Mouse (Mus musculus) hindbrain, postnatal 0 days (tissue): ENCODE results near the gene Fgfr2. TPM values are rescaled to one million over a fixed set of nuclear protein-coding genes. Genes with fewer than 3 reads are reported as not detected.
"Not testable (repeated sequence)": the region's sequence is repeated elsewhere in the genome, so short reads cannot be mapped to it uniquely, and the experiment has no call there.

ENCODE experiments used
- ATAC-seq: fragments of 200-750 bp; cut with Nextera tagmentation; 2 replicates; pipeline ENCODE4 v1.8.0; 2017; ENCODE audit warnings: mild to moderate bottlenecking, moderate TSS enrichment, moderate library complexity
- DNase-seq: peaks from one replicate; pipeline ENCODE4 v3.0.0-alpha.2; 2015; ENCODE audit warnings: low spot score
- H3K27ac ChIP-seq: fragments of 300-500 bp; sonication (generic); 2 replicates; pipeline ENCODE4 v1.5.1; 2014; ENCODE audit warnings: mild to moderate bottlenecking
- H3K27me3 ChIP-seq: fragments of 300-500 bp; sonication (generic); 2 replicates; pipeline ENCODE4 v1.6.1; 2014; ENCODE audit warnings: low read length, mixed read lengths; ENCODE audit not compliant: insufficient read depth
- H3K36me3 ChIP-seq: fragments of 300-500 bp; sonication (generic); 2 replicates; pipeline ENCODE4 v1.6.1; 2014; ENCODE audit warnings: low read length, mixed read lengths; ENCODE audit not compliant: insufficient read depth
- H3K4me1 ChIP-seq: fragments of 300-500 bp; sonication (generic); 2 replicates; pipeline ENCODE4 v1.6.1; 2014; ENCODE audit warnings: antibody characterized with exemption, low read length, mixed read lengths; ENCODE audit not compliant: insufficient read depth
- H3K4me2 ChIP-seq: fragments of 300-500 bp; sonication (generic); 2 replicates; pipeline ENCODE4 v1.6.1; 2014; ENCODE audit warnings: low read depth, mild to moderate bottlenecking, low read length, moderate library complexity, mixed read lengths
- H3K4me3 ChIP-seq: fragments of 300-500 bp; sonication (generic); 2 replicates; pipeline ENCODE4 v1.5.1; 2014; ENCODE audit warnings: low read length
- H3K9ac ChIP-seq: fragments of 300-500 bp; sonication (generic); replicated peaks from 2 replicates; pipeline ENCODE4 v1.6.1; 2014; ENCODE audit warnings: mild to moderate bottlenecking, low read length, moderate library complexity, mixed read lengths
- H3K9me3 ChIP-seq: fragments of 300-500 bp; sonication (generic); 2 replicates; pipeline ENCODE4 v1.6.1; 2016; ENCODE audit warnings: low read length, mixed read lengths
- CTCF ChIP-seq: IDR thresholded peaks from 2 replicates; pipeline ENCODE4 v1.5.1; 2016; ENCODE audit warnings: antibody characterized with exemption, control low read depth, low read depth
- WGBS: fragments of 180-500 bp; shearing (Covaris S2); extraction: QIAGEN DNeasy Blood & Tissue Kit; methylation state at CpG from one replicate; pipeline ENCODE4 v1.1.7; 2014; 5-methylcytosine and 5-hydroxymethylcytosine counted together
- polyA plus RNA-seq: library from polyadenylated mRNA; unstranded; fragments of >200 nt; fragmentation: Nextera tagmentation; extraction: Ambion mirVana; gene quantifications from 2 replicates; pipeline ENCODE4 v1.2.1, GENCODE M21; 2015
- total RNA-seq: library from RNA; depleted of rRNA; stranded (reverse); fragments of >200 nt; gene quantifications from 2 replicates; pipeline ENCODE4 v1.2.3, GENCODE M21; 2014

Fgfr2 gene
- total and polyA plus RNA-seq, 2 experiments from 2014 or later, result 17.3 to 49.0 TPM

GRCm38 (mm10) chr7:131409321-131409987 lies 1713.7 kb downstream of the Fgfr2 start:
- Histone ChIP-seq H3K4me3 (peak overlapping the region; percentile 97), H3K27me3 (no peaks in the 10 kb centered on the region), H3K36me3 (no peaks in the 10 kb centered on the region), H3K4me2 (peak overlapping the region; percentile 88), H3K9me3 (no peaks in the 10 kb centered on the region), H3K9ac (peak overlapping the region; percentile 95), H3K27ac (peak overlapping the region; percentile 86), H3K4me1 (peaks cover 22% of the 10 kb centered on the region)
- DNase-seq (peak; percentile 26), ATAC-seq (no peak; the same call in 1 of the 2 replicates)
- no peak for TF ChIP-seq CTCF
- 5% methylated on average over 16 of the region's 16 CpGs for WGBS

- H3K27ac ChIP-seq, H3K4me1 ChIP-seq, H3K27me3 ChIP-seq, H3K4me2 ChIP-seq, DNase-seq, H3K36me3 ChIP-seq, ATAC-seq, H3K4me3 ChIP-seq, H3K9me3 ChIP-seq, H3K9ac ChIP-seq: not testable (repeated sequence)
- WGBS, result 80% methylated on average over 7 of the region's 7 CpGs
These were observed 1731.4 kb downstream of the Fgfr2 start for GRCm38 (mm10) chr7:131391761-131392160.

- Histone ChIP-seq H3K36me3 (no peaks in the 10 kb centered on the region), H3K9me3 (no peaks in the 10 kb centered on the region), H3K9ac (peak overlapping the region; percentile 82), H3K27ac (no peak overlapping the region), H3K4me1 (peaks cover 7% of the 10 kb centered on the region; the same call in 1 of the 2 replicates), H3K27me3 (no peaks in the 10 kb centered on the region), H3K4me3 (peak overlapping the region; percentile 71), H3K4me2 (peak overlapping the region; percentile 69)
- peak; percentile 44 for TF ChIP-seq CTCF
- peak; percentile 37 for DNase-seq
- WGBS, result 67% methylated on average over 9 of the region's 9 CpGs
- no peak for ATAC-seq
These were observed 1751.1 kb downstream of the Fgfr2 start for GRCm38 (mm10) chr7:131371880-131372651.

- H3K36me3 ChIP-seq, result no peaks in the 10 kb centered on the region
- TF ChIP-seq CTCF, result no peak
- H3K9ac ChIP-seq, result peak overlapping the region; percentile 82
- peak overlapping the region; percentile 69 for H3K4me2 ChIP-seq
- H3K4me1 ChIP-seq, result peaks cover 7% of the 10 kb centered on the region; the same call in 1 of the 2 replicates
- H3K4me3 ChIP-seq, result peak overlapping the region; percentile 71
- H3K27ac ChIP-seq, result peak overlapping the region; percentile 93
- DNase-seq (no peak), ATAC-seq (peak; percentile 41; the same call in 1 of the 2 replicates)
- no peaks in the 10 kb centered on the region for H3K27me3 ChIP-seq
- WGBS, result 6% methylated on average over 9 of the region's 9 CpGs
- H3K9me3 ChIP-seq, result no peaks in the 10 kb centered on the region
These were observed 1751.7 kb downstream of the Fgfr2 start for GRCm38 (mm10) chr7:131371470-131371860.

GRCm38 (mm10) chr7:131370648-131371469 lies 1752.3 kb downstream of the Fgfr2 start, which contains the start of gene Pstk:
Gene Pstk, plus strand, starts transcription at chr7:131371141.
- ATAC-seq (peak; percentile 98), DNase-seq (peak; percentile 93)
- Histone ChIP-seq H3K9me3 (no peaks in the 10 kb centered on the region), H3K4me1 (peaks cover 7% of the 10 kb centered on the region; the same call in 1 of the 2 replicates), H3K27me3 (no peaks in the 10 kb centered on the region), H3K4me2 (peak within 1 kb of the TSS; percentile 69), H3K36me3 (no peaks in the 10 kb centered on the region), H3K9ac (peak within 1 kb of the TSS; percentile 82), H3K4me3 (peak within 1 kb of the TSS; percentile 71), H3K27ac (peak within 1 kb of the TSS; percentile 93)
- 5% methylated on average over 47 of the region's 47 CpGs for WGBS
- TF ChIP-seq CTCF, result peak; percentile 91

GRCm38 (mm10) chr7:131364131-131364530 lies 1759.0 kb downstream of the Fgfr2 start:
- no peak for ATAC-seq
- Histone ChIP-seq H3K9me3 (no peaks in the 10 kb centered on the region), H3K27ac (no peak overlapping the region), H3K4me1 (peaks cover 9% of the 10 kb centered on the region), H3K36me3 (no peaks in the 10 kb centered on the region), H3K27me3 (no peaks in the 10 kb centered on the region), H3K4me2 (no peak overlapping the region), H3K4me3 (no peak overlapping the region), H3K9ac (no peak overlapping the region)
- TF ChIP-seq CTCF, result no peak
- 93% methylated on average over 8 of the region's 8 CpGs for WGBS
- no peak for DNase-seq
